Mouse (Mus musculus): Measurements from ENCODE around the gene Akap2. TPM values are rescaled to one million over a fixed set of nuclear protein-coding genes. Genes with fewer than 3 reads are reported as not detected.

The Akap2 gene
- total RNA-seq, 2 experiments from 2014 or later, result 90.7 to 99.5 TPM

- DNase-seq, result peak; percentile 41 to 47
These were observed 40.5 kb downstream of the Akap2 start for GRCm38 (mm10) chr4:57757997-57758396.

- DNase-seq, result peak; percentile 45 to 61
These were observed 45.0 kb downstream of the Akap2 start for GRCm38 (mm10) chr4:57762424-57762823.

DNA sequence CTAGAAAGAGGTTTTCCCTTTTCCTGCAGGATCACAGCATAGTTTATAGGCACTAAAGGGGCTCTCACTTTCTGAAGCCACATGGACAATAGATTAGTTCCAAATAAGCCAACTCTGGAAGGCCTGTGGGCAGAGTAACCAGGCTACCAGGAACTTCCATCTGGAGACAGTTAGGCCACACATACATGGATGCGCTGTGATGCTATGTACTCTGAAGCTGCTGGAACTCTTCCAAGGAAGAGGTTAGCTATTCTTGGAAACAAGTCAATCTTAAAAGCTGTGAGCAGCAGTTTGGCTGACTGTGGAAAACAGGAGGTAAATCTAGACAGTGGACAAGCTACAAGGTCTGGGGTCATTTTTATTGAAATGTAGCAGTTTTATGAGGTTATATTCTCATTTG lies 46.9 kb downstream of the Akap2 start:
- DNase-seq, result peak; percentile 65

- DNase-seq, result peak in 1 of 2 experiments; percentile 23
These were observed 47.5 kb downstream of the Akap2 start for GRCm38 (mm10) chr4:57764926-57765325.

DNA sequence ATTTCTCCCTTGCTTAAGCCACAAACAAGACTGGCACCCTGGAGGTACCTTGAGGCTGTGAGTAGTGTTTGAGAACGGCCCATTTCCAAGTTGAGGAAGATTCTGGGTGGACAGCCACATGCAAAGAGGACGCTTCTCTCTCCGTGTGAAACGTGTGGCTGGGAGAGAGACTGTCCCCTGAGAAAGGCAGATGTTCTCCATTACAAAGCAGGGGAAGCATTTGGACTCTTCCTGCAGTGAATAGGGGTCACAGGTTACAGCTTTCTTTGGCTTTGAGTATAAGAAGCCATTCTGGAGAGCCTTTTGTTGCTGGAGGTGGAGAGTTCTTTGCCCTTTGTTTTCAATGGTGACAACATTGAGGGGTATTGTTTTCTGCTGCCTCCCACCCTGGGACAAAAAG lies 48.3 kb downstream of the Akap2 start:
- peak in 1 of 2 experiments; percentile 26 for DNase-seq

GRCm38 (mm10) chr4:57769007-57769406 lies 51.5 kb downstream of the Akap2 start:
- DNase-seq, result peak in 1 of 2 experiments; percentile 32

- no peak for DNase-seq
These were observed 52.8 kb downstream of the Akap2 start for GRCm38 (mm10) chr4:57770185-57770823.

DNA sequence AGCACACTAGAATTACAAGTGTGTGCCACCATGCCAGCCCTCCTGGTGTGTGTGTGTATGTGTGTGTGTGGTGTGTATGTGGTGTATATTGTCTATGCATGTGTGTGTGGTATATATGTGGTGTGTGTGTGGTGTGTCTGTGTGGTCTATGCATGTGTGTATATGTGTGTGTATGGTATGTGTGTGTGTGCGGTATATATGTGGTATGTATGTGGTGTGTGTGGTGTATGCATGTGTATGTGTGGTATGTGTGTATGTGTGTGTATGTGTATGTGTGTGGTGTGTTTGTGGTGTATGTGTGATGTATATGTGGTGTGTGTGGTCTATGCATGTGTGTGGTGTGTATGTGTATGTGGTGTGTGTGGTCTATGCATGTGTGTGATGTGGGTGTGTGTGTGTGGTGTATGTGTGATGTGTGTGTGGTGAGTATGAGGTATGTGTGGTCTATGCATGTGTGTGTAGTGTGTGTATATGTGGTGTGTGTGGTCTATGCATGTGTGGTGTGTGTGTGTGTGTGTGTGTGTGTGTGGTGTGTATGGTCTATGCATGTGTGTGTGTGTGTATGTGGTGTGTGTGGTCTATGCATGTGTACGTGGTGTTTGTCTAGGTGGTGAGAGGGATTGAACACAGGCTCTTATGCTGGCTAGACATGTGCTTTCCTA lies 54.2 kb downstream of the Akap2 start:
- no peak for DNase-seq

DNA sequence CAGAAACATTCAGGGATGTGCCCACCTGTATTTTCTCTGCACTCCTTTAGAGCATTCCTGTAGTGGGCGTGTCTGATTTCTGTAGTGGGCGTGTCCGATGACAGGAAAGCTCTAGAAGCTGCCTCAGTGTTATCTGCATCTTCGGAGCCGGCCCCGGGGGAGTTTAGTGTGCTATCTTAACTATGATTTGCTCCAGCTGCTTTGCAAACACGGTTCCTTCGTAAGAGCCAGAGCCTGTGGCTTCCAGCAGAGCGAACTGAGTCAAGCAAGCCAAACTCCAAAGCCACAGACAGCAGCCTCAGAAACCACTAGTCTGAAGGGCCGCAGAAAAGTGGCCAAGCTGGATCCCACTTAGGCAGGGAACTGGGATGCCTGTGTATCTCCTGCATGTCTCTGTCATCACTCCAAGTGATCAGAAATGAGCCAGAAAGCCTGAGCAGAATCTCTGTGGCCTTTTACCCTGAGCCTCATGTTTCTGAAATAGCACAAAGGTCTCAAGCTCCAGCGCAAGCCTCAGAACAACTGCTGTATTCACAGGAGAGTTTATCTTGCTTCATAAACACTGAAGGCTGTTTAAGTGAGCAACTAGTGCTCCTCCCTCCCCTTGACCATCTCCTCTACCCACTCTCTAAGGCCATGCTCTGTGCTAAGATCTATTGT lies 55.5 kb downstream of the Akap2 start:
- peak; percentile 75 to 83 for DNase-seq

DNA sequence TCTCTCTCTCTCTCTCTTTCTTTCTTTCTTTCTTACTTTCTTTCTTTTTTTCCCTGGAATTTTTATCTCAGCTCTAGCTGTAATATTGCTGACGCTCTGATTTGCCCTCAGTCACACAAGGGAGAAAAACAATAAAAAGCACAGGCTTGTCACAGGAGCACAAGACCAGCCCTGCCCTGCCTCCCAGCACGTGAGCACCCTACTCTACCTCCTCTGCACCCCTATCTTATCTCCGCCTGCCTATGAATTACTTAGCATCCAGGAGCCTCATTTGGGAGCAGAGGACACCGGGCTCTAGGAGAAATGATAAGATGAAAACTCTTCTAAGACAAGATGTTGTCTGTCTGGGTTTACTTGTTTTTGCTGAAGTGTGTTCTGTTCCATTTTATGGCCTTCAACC lies 57.1 kb downstream of the Akap2 start:
- DNase-seq, result no peak

DNA sequence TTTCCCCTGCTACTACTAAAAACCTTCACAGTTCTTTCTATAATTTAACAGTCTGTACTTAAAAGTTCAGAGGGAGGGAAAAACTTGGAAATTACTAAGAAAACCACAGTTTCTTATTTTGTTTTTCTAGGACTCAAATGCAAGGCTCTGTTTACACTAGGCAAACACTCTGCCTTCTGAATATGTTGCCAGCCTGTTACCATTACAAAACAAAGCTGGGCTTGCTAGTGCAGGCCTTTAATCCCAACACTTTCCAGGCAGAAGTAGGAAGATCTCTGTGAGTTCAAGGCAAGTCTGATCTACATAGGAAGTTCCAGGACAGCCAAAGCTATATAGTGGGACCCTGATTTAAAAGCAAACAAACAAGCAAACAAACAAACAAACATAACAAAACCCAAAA lies 58.1 kb downstream of the Akap2 start:
- no peak for DNase-seq

- DNase-seq, result no peak
These were observed 62.9 kb downstream of the Akap2 start for GRCm38 (mm10) chr4:57780403-57780802.

- no peak for DNase-seq
These were observed 63.6 kb downstream of the Akap2 start for GRCm38 (mm10) chr4:57780833-57781641.

GRCm38 (mm10) chr4:57781994-57782393 lies 64.5 kb downstream of the Akap2 start:
- DNase-seq, result peak; percentile 79 to 88

- DNase-seq, result peak in 1 of 2 experiments; percentile 60
These were observed 65.3 kb downstream of the Akap2 start for GRCm38 (mm10) chr4:57782549-57783390.

DNA sequence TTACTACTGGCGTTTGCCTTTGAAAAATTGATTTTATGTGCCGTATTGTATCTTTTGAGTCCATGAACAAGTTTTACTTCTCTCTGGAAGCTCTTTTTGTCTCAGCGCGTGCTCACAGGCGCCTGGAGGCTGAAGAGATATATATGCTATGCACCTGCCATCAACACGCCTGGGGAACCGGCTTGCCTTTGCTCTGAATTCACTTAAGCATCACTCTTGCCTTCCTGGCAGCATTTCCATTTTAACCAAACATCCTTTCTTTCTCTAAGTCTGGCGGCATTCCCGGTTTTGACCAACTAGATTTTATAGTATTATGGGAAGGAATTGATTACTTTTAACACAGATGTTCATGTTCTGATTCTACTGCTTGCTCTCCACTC lies 65.9 kb downstream of the Akap2 start:
- DNase-seq, result peak in 1 of 2 experiments; percentile 51

DNA sequence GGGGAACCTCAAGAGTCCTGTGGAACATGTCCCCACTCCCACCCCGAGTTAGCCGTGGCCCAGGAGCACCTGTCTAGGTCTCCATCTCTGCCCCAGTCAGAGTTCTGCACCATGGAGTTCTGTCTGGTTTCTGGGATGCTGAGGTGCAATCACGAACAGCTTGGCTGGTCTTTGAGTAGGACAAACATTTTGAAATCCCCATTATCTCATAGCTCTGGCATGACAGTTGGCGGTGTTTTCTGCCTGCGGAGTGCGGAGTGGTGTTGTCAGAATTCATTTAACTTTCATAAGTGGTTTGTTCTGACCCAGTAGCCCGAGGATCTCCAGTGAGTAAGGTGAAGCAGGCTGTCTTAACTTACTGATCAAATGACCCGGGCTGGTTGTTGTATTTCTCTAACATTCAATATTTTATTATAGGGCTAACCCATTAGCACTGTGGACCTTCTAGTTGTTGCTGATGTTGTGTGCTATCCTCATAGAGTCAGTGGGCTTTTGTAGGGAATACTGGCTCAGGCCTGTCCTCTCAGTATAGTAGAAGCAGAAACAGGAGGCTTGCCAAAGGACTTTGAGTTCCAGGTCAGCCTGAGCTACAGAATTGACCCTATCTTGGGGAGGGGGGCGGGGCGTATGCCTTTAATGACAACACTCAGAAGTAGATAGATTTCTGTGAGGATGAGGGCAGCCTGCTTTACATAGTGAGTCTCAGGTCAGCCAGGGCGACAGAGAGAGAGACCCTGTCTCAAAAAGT lies 66.6 kb downstream of the Akap2 start:
- peak; percentile 76 to 82 for DNase-seq

GRCm38 (mm10) chr4:57788709-57789108 lies 71.3 kb downstream of the Akap2 start:
- peak; percentile 37 to 44 for DNase-seq

GRCm38 (mm10) chr4:57789118-57789517 lies 71.7 kb downstream of the Akap2 start:
- DNase-seq, result no peak

GRCm38 (mm10) chr4:57793989-57794388 lies 76.5 kb downstream of the Akap2 start:
- peak in 1 of 2 experiments; percentile 34 for DNase-seq

- no peak for DNase-seq
These were observed 77.1 kb downstream of the Akap2 start for GRCm38 (mm10) chr4:57794547-57794946.
